Mouse (Mus musculus): ENCODE measurements around the gene Lrmda.

Gene Lrmda

GRCm38 (mm10) chr14:22495286-22495685, 475.8 kb downstream of the Lrmda start:
- DNase-seq (ENCODE audit: low spot score in 2 of 2): no peak

- no peak for DNase-seq (ENCODE audit: low spot score in 2 of 2)
Measured at GRCm38 (mm10) chr14:22497636-22498131, 478.2 kb downstream of the Lrmda start.

GRCm38 (mm10) chr14:22509747-22510530, 490.4 kb downstream of the Lrmda start:
- no peak for DNase-seq (ENCODE audit: low spot score in 2 of 2)

GRCm38 (mm10) chr14:22510531-22510785, 490.9 kb downstream of the Lrmda start:
- DNase-seq (ENCODE audit: low spot score in 2 of 2): no peak

- DNase-seq (ENCODE audit: low spot score in 2 of 2): no peak
Measured at GRCm38 (mm10) chr14:22514362-22515084, 495.0 kb downstream of the Lrmda start.

- no peak for DNase-seq (ENCODE audit: low spot score in 2 of 2)
Measured at GRCm38 (mm10) chr14:22530706-22531105, 511.2 kb downstream of the Lrmda start.

- no peak for DNase-seq (ENCODE audit: low spot score in 2 of 2)
Measured at GRCm38 (mm10) chr14:22533501-22533900, 514.0 kb downstream of the Lrmda start.

- DNase-seq (ENCODE audit: low spot score in 2 of 2): no peak
Measured at GRCm38 (mm10) chr14:22545887-22546675, 526.6 kb downstream of the Lrmda start.

GRCm38 (mm10) chr14:22546676-22546984, 527.1 kb downstream of the Lrmda start:
- DNase-seq (ENCODE audit: low spot score in 2 of 2): no peak

- DNase-seq (ENCODE audit: low spot score in 2 of 2): no peak
Measured at GRCm38 (mm10) chr14:22548286-22548685, 528.8 kb downstream of the Lrmda start.

- no peak for DNase-seq (ENCODE audit: low spot score in 2 of 2)
Measured at GRCm38 (mm10) chr14:22549166-22549565, 529.7 kb downstream of the Lrmda start.

GRCm38 (mm10) chr14:22552358-22552757, 532.8 kb downstream of the Lrmda start:
- DNase-seq (ENCODE audit: low spot score in 2 of 2): no peak

- DNase-seq (ENCODE audit: low spot score in 2 of 2): no peak
Measured at GRCm38 (mm10) chr14:22552841-22553240, 533.3 kb downstream of the Lrmda start.

- no peak for DNase-seq (ENCODE audit: low spot score in 2 of 2)
Measured at GRCm38 (mm10) chr14:22553717-22554116, 534.2 kb downstream of the Lrmda start.

GRCm38 (mm10) chr14:22572486-22572885, 553.0 kb downstream of the Lrmda start:
- no peak for DNase-seq (ENCODE audit: low spot score in 2 of 2)

- DNase-seq (ENCODE audit: low spot score in 2 of 2): no peak
Measured at GRCm38 (mm10) chr14:22573585-22573984, 554.1 kb downstream of the Lrmda start.

- no peak for DNase-seq (ENCODE audit: low spot score in 2 of 2)
Measured at GRCm38 (mm10) chr14:22574006-22574405, 554.5 kb downstream of the Lrmda start.

GRCm38 (mm10) chr14:22576441-22576840, 556.9 kb downstream of the Lrmda start:
- no peak for DNase-seq (ENCODE audit: low spot score in 2 of 2)

- DNase-seq (ENCODE audit: low spot score in 2 of 2): no peak
Measured at GRCm38 (mm10) chr14:22577411-22578037, 558.0 kb downstream of the Lrmda start.

GRCm38 (mm10) chr14:22578224-22578623, 558.7 kb downstream of the Lrmda start:
- DNase-seq (ENCODE audit: low spot score in 2 of 2): peak; percentile 12 to 45

GRCm38 (mm10) chr14:22578986-22579385, 559.5 kb downstream of the Lrmda start:
- no peak for DNase-seq (ENCODE audit: low spot score in 2 of 2)

GRCm38 (mm10) chr14:22582065-22582464, 562.6 kb downstream of the Lrmda start:
- no peak for DNase-seq (ENCODE audit: low spot score in 2 of 2)

All from spleen, postnatal 36 days (tissue).